Mouse (Mus musculus): ENCODE data around the gene Fkbp11.
A peak's percentile ranks its signal among the peaks of the same experiment; 100 is the strongest.
"Not testable (repeated sequence)": the region's sequence is repeated elsewhere in the genome, so short reads cannot be mapped to it uniquely, and the experiment has no call there.

The Fkbp11 gene

DNA sequence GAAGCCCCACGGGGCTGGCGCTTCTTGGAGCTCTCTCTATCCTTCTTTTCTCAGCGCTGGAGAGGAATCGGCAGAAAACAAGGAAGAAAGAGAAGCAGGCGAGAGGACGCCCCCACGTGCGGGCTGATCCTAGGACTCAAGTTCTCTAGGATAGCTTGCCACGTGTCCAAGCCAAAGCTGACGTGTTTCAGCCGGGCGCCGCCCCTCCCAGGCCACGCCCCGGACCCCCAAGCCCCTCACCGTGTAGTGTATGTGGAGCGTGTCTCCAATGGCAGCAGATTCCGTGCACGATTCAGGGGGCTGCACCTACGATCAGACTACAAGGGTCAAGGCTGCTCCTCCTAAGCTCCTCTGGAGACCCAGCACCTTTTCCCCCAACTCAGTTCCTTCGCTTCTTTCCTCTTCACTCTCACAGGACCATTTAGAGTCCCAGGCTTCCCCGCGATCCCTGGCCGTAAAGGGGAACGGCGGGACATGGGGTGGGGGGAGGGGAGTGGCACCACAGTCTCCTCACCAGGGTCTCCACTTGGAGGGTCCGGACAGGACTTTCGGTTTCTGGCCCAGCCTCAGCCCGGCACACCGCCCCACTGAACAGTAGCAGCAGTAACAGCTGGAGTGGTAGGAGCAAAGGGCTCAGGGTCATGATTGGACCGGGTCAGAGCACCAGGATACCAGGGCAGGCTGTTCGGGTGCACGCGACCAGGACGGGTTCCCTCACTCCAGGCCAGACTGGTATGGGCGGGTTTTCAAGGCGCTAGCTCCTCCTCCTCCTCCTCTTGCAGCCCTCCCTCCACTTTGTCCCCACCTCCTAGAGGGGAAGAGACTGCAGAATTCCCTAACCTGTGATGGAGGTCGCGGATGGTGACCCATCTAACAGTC lies at the start of gene Fkbp11:
Gene Fkbp11 (minus strand): TSS at position 756 of the 879 bp plus-strand sequence.
- peak; percentile 26 for DNase-seq

DNA sequence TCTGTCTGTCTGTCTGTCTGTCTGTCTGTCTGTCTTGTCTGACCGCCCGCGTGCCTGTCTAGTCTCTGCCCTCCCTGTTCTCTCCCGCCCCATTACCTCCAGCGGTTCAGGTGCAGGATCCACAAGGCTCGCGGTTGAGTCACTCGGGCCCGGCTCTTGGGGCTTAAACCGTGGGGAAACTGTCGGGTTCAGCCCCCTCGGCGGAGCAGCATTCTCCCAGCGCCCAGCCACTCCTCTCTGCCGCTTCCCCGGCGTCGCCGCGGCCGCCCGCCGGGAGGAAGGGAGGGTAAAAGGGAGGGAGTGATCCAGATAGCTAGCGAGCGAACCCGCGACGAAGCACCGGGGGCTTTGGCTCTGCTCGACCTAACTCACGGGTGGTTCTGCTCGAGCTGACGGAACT lies 49.8 kb upstream of the Fkbp11 start, which contains the start of gene Wnt10b:
Gene Wnt10b (minus strand): TSS at position 389 of the 400 bp plus-strand sequence.
- no peak for DNase-seq

DNA sequence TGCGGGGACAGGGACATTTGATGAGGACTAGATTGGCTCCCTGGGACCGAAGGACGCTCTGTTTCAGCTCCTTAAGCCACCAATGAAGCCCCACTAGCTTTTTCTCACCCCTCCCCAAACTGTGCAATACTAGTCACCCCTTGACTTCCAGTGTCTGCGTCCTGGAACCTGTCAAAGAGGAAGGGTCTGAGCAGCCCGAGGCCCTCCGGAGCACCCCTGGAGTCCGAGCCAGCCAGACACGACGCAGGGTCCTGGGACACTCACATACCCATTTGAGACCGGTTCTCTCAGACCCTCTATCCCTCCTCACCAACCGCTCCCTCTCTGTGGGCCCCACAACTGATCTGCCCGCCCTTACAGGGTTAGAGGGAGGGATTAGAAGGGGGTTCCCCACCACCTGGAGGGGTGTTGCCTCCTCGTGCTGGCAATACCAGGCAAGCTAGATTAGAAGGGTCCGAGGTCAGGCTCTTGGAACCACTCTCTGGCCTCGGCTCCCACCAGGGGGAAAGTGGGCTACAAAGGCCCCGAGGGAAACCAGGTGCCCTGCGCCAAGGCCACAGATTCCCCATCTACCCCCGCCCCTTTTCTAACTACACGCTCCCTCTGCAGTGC lies 49.1 kb upstream of the Fkbp11 start:
- no peak for DNase-seq

DNA sequence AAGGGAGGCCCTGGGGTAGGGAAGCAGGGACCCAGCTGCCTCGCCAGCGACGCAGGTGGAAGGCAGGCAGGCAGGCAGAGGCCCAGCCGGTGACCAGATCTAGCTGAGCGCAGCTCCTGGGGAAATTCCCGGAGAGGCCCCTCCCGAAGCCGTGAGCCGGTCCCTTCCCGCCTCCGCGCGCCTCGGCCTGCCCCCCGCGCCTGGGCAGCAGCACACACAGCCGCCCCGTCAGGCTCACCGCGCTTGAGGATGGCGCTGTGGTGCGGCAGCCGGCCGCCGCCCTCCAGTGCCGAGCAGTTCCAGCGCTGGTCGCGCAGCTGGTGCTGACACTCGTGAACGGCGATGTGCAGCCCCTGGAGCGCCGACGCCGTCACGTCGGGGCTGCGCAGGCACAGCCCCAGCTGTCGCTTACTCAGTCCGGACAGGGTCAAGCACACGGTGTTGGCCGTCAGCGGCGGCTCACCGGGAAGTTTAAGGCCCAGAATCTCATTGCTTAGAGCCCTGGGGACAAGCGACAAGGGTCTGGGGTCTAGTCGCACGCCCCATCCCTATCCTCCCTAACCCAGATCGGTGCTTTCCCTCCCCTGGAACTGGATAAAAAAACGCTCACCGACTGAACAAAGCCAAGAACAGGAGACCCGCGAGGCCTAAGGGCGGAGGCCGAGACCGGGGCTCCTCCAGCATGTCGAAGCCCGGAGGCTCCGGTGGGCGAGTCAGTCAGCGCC lies 48.4 kb upstream of the Fkbp11 start:
- peak; percentile 41 for DNase-seq

DNA sequence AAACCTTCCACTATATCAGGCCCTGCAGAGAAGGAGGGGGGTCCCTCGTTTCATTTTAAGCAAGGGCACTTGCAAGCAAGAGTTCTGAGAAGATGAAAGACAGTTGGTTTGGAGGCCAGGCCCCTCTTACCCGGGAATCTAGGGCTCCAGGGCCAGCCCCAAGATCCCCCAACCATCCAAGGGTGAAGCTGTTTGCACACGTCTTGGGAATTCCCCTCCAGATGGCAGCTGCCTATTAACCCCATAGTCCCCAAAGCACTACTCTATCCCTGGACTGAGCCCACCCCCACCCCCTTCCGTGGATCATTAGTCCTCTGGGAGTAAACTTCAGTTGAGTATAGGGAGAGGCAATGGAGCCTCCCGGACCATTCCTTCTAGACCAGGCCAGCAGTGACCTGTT lies 47.5 kb upstream of the Fkbp11 start:
- no peak for DNase-seq

DNA sequence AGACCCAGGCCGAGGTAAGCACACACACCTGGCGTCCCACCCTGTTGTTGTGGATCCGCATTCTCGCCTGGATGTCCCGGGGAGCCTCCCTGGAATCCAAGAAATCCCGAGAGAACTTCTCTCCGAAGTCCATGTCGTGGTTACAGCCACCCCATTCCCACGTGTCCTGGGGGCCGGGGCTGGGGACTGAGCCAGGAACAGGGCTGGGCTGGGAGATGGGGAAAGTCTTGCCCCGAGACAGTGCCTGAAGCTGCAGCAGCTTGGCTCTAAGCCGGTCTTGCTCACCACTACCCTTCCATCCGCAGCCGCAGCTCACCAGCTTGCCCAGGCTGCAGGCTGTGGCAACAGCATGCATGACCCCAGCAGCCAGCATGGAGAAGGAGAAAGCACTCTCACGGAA lies 46.1 kb upstream of the Fkbp11 start:
- DNase-seq, result no peak

DNA sequence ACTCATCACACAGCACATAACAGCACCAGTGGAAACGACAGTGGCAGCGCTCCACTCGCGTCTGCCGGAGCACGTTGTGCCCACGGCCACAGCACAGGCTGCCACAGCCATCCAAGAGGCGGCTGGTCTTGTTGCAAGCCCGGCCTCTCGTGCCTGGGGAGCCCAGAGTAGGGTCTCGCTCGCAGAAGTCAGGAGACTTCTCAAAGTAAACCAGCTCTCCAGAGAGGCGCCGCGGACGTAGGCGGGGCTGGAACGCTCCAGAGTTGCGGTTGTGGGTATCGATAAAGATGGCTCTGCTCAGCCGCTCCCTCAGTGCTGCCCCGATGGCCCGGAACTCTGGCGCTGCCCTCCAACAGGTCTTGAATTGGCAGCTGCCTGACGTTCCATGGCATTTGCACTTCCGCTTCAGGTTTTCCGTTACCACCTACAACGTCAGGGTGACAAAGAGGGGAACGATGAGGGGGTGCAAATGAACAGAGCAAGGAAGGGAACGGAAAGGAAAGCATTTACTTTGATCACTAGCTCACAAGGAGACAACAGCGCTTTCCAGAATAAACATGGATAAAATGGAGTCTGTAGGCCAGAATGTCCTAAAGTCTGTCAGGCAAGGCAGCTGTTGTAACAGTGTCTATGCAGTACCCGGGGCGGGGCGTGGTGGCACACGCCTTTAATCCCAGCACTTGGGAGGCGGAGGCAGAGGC lies 44.7 kb upstream of the Fkbp11 start:
- DNase-seq, result peak; percentile 77

DNA sequence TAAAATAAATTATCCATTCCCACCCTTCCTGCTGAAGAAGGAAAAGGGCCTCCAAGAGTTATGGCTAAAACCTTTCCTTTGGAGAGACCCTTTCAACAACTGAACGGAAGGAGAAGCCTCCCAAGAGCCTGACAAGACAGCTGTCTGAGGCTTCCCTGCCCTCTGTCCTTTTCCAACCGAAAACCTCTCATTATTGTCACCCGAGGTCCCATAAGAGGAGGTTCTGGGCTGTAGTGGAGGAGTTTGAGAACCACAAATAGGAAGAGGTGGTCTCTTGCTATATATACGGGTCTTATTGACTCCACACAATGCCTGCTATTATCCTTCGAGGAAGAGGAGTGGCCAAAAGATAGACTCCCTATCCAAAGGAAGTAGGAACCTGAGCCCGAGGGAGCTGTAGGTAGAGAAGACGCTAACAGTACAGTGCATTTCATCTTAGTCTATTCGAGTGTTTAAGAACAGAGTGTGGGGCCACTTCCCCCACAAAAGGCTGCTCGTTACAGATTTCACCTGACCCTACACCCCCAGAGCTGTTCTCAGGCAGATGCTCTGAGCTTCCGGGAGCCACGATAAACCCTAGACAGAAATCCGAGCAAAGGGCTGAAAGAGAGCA lies 43.9 kb upstream of the Fkbp11 start:
- DNase-seq, result no peak

DNA sequence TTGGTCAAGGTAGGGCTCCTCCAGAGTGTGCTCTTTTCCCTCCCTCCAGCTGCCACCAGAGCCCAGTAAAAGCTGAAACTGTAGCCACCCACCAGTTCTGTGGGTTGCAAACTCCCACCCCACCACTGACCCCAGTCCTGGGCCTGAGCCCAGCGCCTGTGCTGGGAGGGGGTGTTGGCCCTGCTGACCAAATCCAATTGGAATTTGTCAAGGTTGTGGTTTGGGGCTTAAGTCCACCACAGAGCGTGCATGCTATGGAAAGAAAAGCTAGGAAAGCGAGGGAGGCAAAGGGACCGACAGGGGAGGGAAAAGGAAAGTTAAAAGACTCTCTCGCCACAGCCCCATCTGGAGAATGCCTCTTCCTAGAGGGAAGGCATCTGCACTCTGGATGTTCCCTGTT lies 40.3 kb upstream of the Fkbp11 start:
- DNase-seq, result no peak

DNA sequence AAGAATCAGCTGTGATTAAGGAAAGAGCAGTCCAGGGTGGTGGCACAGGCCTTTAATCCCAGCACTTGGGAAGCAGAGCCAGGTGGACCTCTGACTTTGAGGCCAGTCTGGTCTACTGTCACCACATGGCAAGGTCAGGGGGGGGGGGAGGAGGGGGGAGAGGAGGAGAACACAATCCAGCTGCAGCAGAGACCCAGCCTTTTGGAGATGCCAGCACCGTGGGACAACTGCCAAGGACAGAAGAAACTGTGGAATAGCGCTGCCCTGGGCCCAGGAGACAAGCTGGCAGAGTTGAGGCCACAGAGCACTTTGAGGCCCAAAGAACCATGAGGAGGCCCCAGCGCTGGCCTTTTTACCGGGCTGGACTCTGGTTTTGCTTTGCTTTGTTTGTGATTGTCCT lies 37.9 kb upstream of the Fkbp11 start:
- no peak for DNase-seq

DNA sequence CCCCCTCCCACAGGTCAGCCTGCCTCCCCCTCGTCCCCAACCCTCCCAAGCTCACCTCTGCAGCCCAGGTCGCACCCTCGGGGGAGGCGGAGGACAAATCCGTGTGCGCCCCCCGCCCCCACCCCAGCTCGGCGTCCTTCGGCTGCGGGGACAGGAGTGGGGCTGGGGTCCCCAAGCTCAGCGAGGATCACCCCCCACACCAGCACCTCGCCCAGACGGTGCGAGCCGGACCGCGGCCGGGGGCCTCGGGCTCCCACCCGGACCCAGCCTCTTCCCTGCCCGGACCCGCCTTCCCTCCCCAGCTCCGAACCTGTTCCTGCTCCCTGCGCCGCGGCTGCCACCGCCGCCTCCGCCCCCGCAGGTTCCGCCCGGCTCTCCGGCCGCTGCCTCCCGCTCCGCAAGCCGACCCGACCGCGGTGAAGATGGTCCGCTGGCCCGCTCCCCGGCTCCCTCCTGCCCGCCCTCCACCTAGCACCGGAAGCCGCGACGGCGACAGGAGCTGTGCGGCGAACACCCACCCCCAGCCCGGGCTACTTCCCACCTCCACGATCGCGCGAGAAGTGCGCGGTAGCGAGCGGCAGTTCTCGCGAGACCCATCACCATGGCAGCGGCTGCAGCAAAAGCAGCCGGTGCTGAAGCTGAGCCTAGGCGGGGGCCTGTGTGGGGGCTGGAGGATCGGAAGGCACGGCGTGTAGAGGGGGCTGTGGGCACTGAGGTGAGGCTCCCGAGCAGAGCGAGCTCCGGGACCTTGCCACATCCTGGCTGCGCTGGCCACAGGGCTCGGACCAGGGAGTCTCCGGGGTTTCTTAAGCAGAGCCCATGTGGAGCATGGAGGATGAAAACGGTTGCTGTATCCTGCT lies 34.9 kb upstream of the Fkbp11 start, which contains the start of gene Arf3:
Gene Arf3 (minus strand): TSS at position 545 of the 860 bp plus-strand sequence.
- peak; percentile 98 for DNase-seq

DNA sequence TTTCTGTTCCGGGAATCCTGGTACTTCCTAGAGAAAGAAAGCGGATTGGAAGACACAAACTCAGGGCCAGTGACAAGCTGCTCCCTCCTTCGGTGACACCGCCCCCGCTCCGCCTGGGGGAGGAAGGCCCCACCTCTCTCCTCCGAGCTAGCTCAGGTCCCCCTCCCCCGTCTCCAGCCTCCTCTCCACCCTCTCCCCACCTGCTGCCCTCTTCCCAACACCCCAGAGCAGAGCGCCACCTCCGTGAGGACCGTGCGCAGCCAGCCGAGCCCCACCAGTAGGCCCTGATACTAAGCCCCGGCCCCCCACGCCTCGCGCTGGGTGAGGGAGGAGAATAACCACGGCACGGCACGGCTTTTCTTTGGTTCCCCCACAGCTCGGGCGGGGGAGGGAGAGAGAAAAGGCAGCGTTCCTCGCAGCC lies 34.2 kb upstream of the Fkbp11 start:
- DNase-seq, result peak; percentile 82

DNA sequence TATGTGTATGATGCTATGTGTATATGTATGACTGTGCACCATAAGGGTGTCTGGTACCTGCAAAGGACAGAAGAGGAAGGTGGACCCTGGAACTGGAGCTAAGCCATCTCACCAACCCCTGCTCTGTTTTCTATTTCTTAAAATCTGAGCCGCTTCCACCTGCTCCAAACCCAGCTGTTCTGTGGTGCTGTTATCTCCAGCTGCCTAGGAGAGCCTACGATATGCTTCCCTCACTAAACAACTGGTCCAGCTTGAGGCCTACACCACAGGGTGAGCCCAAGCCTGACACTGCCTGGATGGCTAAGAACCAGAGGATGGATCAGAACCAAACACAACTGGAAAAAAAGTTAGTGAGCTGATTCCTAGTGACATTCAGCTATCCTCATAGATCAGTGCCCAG lies 26.1 kb upstream of the Fkbp11 start:
- DNase-seq, result no peak

DNA sequence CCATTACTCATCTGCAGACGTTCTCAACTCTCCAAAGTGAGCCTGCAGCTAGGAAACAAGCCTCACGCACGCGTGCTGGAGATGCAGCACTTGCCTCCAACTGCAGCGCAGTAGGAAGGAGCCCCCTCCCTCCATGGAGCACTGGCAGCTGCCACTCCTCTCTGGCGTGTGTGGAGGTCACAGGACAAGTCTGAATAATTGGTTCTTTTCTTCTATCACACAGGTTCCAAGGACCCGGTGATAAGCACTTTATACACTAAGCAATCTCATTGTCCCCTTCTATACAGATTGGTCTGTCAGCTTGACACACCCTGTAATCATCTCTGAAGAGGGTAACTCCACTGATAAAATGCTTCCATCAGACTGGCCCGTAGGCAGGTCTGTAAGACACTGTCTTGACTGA lies 25.0 kb upstream of the Fkbp11 start:
- DNase-seq, result no peak

DNA sequence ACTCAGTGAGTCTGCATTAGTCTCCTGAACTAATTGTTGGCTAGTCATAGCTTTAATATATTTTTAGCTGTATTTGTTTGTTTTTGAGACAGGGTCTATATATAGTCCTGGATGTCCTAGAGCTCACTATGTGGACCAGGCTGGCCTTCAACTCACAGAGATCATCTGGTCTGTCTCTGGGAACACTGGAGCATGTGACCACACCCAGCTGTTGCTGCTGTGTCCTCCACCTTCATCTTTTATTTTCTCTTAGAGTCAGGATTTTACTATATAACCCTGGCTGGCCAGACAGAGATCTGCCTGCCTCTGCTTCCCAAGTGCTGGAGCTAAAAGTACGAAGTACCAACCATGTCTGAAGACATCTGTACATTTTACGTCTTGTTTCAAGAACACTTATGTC lies 21.1 kb upstream of the Fkbp11 start:
- no peak for DNase-seq

DNA sequence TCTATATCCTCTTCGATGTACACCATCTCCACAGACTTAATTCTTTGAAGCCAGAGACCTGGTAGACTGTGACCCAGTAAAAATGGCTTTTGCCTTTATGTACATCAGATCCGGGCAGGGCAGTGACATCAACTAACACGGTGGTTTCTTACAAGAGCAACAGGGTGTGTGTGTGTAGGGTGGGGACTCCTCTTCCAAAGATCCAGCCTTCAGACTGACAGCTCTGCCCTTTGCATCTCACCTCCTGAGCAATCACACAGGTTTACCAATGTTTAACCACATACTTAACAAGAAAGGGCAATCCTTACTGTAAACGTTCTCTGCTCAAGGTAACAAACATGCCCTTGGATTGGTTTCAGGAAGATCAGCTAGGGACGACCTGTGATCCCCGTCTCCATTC lies 19.3 kb upstream of the Fkbp11 start:
- DNase-seq, result no peak

DNA sequence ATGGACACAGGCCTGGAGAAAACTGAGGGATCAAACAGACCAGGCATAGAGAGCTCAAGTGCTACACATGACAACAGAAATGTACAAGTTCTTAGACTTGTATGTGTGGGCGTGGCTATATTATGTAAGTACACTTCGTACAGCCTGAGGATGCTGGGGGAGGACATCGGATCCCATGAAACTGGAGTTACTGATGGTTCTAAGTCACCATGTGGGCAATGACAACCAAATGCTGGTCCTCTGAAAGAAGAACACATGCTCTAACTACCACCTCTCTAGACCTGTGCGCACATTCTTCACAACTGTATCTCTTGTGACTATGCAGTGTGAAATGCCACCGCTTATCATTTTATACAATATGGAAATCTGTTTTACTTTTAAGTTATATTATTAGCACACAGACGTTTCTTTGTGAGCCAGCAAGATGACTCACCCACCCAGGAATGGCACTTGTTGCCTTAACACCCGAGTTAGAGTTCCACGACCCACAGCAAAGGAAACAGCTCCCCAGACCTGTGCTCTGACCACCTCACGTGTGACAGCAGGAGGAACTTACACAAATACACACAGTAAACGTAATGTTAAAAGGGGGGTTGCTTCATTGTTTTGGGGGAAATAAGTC lies 18.5 kb upstream of the Fkbp11 start:
- no peak for DNase-seq

DNA sequence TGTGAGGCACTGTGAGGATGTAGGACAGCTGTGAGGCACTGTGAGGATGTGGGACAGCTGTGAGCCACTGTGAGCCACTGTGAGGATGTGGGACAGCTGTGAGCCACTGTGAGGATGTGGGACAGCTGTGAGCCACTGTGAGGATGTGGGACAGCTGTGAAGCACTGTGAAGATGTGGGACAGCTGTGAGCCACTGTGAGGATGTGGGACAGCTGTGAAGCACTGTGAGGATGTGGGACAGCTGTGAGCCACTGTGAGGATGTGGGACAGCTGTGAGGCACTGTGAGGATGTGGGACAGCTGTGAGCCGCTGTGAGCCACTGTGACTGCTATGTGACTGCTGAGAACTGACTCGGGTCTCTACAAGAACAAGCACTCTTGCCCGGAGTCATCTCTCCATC lies 15.9 kb upstream of the Fkbp11 start:
- not testable (repeated sequence) for DNase-seq

DNA sequence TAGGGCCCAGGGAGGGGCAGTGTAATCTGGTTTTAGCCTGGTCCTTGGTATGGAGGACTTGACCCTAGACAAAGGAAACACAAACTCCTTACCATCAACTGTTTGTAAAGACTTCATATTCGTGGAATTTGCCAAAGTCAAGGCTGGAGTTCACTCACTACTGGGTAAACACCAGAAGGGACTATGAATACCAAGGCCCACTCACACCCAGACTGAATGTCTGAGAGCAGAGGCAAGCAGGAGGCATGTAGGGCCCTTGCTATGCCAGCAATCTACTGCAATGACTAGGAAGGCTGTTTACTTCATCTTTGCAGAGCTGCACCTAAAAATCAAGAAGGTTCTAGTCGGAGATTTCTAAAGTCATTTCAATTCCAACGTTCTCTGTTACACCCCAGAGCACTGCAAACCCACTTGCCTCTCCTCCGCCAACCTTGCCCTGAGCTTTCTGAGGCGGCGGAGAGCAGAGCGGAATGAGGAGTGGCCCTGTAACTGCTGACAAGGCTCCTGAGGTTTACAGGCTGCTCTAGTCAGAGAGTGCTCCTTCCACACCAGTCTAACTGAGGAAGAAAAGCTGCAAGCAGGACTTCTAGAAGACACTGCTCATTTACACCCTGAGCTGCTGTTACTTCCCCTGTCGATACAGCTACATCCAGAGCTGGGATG lies 14.9 kb upstream of the Fkbp11 start:
- no peak for DNase-seq

DNA sequence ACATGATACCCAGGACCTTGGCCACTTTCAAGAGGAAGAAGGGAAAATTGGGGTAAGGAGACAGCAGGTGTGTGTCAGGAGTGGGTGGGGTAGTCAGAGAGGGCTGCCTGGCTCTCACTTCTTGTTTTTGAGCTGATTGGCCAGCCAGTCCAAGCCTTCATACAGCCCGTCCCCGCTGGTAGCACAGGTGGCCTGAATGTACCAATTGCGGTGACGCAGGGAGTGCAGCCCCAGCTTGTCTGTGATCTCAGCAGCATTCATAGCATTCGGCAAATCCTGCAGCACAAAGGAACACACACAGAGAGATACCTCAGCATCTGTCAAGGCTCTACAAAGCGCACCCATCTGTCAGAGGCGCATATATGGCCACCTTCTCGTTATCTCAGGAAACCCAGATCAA lies 12.2 kb upstream of the Fkbp11 start:
- no peak for DNase-seq

Measured in thymus, postnatal 25 days (tissue).